Mouse (Mus musculus) midbrain, embryonic 14.5 days (tissue): ENCODE results near the gene Bpifa6. TPM values are rescaled to one million over a fixed set of nuclear protein-coding genes. Genes with fewer than 3 reads are reported as not detected.

Experiments used
- ATAC-seq: fragments of 200-750 bp; cut with Nextera tagmentation; 2 replicates; pipeline ENCODE4 v1.8.0; 2017; ENCODE audit warnings: moderate number of reproducible peaks, moderate library complexity; ENCODE audit not compliant: low FRiP score, low TSS enrichment
- DNase-seq: peaks from one replicate; pipeline ENCODE4 v3.0.0-alpha.2; 2015
- H3K27ac ChIP-seq: fragments of 300-500 bp; sonication (generic); replicated peaks from 2 replicates; pipeline ENCODE4 v1.5.1; 2014; ENCODE audit warnings: mild to moderate bottlenecking, low read depth, low read length, moderate library complexity
- H3K27me3 ChIP-seq: fragments of 300-500 bp; sonication (generic); 2 replicates; pipeline ENCODE4 v1.6.1; 2014; ENCODE audit warnings: low read length, control low read depth, mixed read lengths; ENCODE audit not compliant: control insufficient read depth, insufficient read depth
- H3K36me3 ChIP-seq: fragments of 300-500 bp; sonication (generic); 2 replicates; pipeline ENCODE4 v1.6.1; 2014; ENCODE audit warnings: low read length, control low read depth; ENCODE audit not compliant: control insufficient read depth, insufficient read depth
- H3K4me1 ChIP-seq: fragments of 300-500 bp; sonication (generic); 2 replicates; pipeline ENCODE4 v1.6.1; 2014; ENCODE audit warnings: mild to moderate bottlenecking, antibody characterized with exemption, low read length, control low read depth; ENCODE audit not compliant: control insufficient read depth, insufficient read depth
- H3K4me2 ChIP-seq: fragments of 300-500 bp; sonication (generic); 2 replicates; pipeline ENCODE4 v1.6.1; 2014; ENCODE audit warnings: mild to moderate bottlenecking, low read length, moderate library complexity
- H3K4me3 ChIP-seq: fragments of 300-500 bp; sonication (generic); replicated peaks from 2 replicates; pipeline ENCODE4 v1.5.1; 2014; ENCODE audit warnings: low read depth, low read length
- H3K9ac ChIP-seq: fragments of 300-500 bp; sonication (generic); replicated peaks from 2 replicates; pipeline ENCODE4 v1.6.1; 2014; ENCODE audit warnings: mild to moderate bottlenecking, low read length, moderate library complexity
- H3K9me3 ChIP-seq: fragments of 300-500 bp; sonication (generic); 2 replicates; pipeline ENCODE4 v1.6.1; 2016; ENCODE audit warnings: low read length, control low read depth, mixed read lengths; ENCODE audit not compliant: control insufficient read depth
- WGBS: fragments of 180-500 bp; shearing (Covaris S2); extraction: QIAGEN DNeasy Blood & Tissue Kit; methylation state at CpG from one replicate; pipeline ENCODE4 v1.1.7; 2014; 5-methylcytosine and 5-hydroxymethylcytosine counted together
- polyA plus RNA-seq: library from polyadenylated mRNA; unstranded; fragments of >200 nt; fragmentation: Nextera tagmentation; extraction: Ambion mirVana; gene quantifications from 2 replicates; pipeline ENCODE4 v1.2.1, GENCODE M21; 2014

Bpifa6 gene
- not detected in 2 replicates for polyA plus RNA-seq

DNA sequence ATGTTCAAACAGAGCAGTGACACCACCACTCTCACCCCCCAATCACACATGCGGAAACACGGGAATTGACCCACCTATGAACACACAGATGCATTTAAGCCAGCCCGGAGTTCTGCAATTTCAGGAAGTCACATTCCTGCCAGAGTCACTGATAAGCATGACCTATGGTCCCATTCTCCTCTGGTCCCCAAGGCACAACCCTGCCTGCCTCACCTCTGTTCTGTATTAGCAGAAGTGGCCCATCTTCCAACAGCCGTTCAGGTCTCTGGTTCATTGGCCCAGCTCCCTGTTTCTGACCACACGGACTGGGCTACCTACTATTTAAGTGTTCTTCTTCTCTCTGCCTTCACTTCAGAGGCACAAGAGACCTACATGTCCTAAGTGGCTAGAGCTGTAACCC lies at the start of gene Bpifa6:
Bpifa6 (plus strand) TSS at position 364 of the 400 bp plus-strand sequence.
- no peak within 1 kb of the TSS for H3K4me3 ChIP-seq
- WGBS, result 93% methylated on average over 5 of the region's 5 CpGs

DNA sequence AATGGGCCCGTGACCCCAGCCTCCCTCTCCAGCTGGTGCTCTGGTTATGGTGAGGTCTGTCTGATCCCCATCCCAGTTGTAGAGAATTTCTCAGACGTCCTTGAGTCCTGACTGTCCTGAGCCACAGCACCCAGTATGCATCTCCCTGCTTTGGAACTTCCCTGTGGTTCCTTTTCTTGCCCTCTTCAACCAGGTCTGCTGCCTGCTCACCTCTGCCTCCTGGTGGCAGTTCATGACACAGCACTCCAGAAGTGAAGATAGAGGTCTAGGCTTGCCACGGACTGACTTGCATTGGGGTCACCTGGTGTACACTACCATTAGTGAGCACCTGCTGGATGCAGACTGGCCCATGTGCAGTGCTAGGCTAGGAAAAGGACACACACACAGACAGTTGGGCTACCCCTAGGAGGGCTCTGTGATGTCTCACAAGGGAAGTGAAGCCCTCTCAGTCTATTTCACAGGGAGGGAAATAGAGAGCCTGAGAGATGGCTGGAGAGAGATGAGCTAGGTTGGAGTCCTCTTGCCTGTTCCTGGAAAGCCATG lies 44.8 kb upstream of the Bpifa6 start:
- H3K36me3 ChIP-seq, result no peaks in the 10 kb centered on the region
- no peak overlapping the region for H3K4me3 ChIP-seq
- H3K4me1 ChIP-seq, result peaks cover 4% of the 10 kb centered on the region; the same call in 1 of the 2 replicates
- 43% methylated on average over 3 of the region's 3 CpGs for WGBS
- H3K9ac ChIP-seq, result no peak overlapping the region
- no peaks in the 10 kb centered on the region for H3K9me3 ChIP-seq
- no peaks in the 10 kb centered on the region for H3K27me3 ChIP-seq
- H3K27ac ChIP-seq, result no peak overlapping the region
- ATAC-seq (no peak), DNase-seq (peak; percentile 60)
- H3K4me2 ChIP-seq, result no peak overlapping the region

More for the DNA sequence above, at the start of gene Bpifa6:
- no peak for ATAC-seq
- Histone ChIP-seq H3K36me3 (no peaks in the 10 kb centered on the region), H3K9ac (no peak within 1 kb of the TSS), H3K4me1 (no peaks in the 10 kb centered on the region), H3K27me3 (no peaks in the 10 kb centered on the region), H3K4me2 (no peak within 1 kb of the TSS), H3K27ac (no peak within 1 kb of the TSS), H3K9me3 (no peaks in the 10 kb centered on the region)
- DNase-seq, result no peak

DNA sequence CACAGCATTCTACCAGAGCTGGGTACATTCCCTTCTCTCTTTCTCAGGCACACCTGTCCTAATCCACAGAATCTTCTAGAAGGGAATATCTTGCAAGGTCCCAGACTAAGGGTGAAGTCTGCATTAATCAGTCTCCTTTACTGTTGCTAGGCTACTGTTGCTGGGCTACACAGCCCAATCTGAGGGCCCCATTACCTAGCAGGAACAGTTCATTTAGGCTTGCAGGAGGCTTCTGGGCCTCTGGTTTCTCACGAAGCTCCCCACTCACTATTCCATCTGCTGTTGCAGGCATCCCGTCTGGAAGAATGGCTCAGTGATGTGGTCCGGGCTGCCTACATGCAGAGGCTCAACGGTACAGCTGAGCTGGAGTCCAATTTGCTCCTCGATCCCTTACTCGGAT lies 43.6 kb upstream of the Bpifa6 start:
- no peak overlapping the region for H3K9ac ChIP-seq
- WGBS, result 55% methylated on average over 6 of the region's 6 CpGs
- no peaks in the 10 kb centered on the region for H3K27me3 ChIP-seq
- no peaks in the 10 kb centered on the region for H3K9me3 ChIP-seq
- H3K4me2 ChIP-seq, result no peak overlapping the region
- ATAC-seq (no peak), DNase-seq (peak; percentile 45)
- H3K27ac ChIP-seq, result no peak overlapping the region
- no peaks in the 10 kb centered on the region for H3K36me3 ChIP-seq
- H3K4me3 ChIP-seq, result no peak overlapping the region
- H3K4me1 ChIP-seq, result peaks cover 4% of the 10 kb centered on the region; the same call in 1 of the 2 replicates

DNA sequence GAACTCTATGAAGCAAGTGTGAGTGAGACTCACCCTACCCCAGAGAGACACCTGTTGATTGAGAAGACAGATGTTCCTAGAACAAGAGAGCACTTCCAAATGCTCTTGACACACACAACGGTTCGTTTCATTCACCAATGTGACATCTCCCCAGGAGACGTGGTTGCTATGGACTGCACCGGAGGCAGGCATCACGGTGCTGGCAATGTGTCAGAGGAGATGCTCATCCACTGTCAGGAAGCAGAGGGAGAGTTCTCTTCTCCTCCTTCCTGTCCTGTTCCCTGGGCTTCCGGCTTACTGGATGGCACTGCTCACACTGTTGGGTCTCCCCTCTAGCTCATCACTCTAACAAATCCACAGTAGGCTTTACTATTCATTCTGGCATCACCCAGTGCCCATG lies 41.4 kb upstream of the Bpifa6 start:
- peaks cover 4% of the 10 kb centered on the region; the same call in 1 of the 2 replicates for H3K4me1 ChIP-seq
- no peak overlapping the region for H3K4me2 ChIP-seq
- H3K9me3 ChIP-seq, result no peaks in the 10 kb centered on the region
- DNase-seq, result no peak
- H3K9ac ChIP-seq, result no peak overlapping the region
- H3K27ac ChIP-seq, result no peak overlapping the region
- H3K4me3 ChIP-seq, result no peak overlapping the region
- H3K36me3 ChIP-seq, result no peaks in the 10 kb centered on the region
- 65% methylated on average over 6 of the region's 6 CpGs for WGBS
- no peak for ATAC-seq
- no peaks in the 10 kb centered on the region for H3K27me3 ChIP-seq

DNA sequence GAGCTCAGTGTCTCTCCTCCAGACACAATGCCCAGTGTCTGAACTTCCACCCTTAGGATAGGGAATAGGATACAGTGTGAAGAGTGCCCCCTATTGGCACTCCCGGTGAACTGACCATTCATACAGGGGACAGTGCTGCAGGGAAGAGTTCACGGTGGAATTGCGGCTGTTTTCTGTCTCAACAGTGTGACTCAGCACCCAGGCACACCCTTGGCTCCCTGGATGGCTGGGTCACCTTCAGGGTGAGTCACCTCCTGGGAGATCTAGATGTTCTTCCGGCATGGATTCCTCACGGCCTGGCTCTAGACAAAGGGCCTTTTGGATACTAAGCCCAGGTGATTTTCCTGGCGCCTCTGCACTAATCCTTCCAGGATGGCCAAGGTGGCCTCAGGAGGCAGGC lies 39.4 kb upstream of the Bpifa6 start:
- Histone ChIP-seq H3K9me3 (no peaks in the 10 kb centered on the region), H3K4me1 (peaks cover 4% of the 10 kb centered on the region; the same call in 1 of the 2 replicates), H3K4me2 (no peak overlapping the region), H3K36me3 (no peaks in the 10 kb centered on the region), H3K4me3 (no peak overlapping the region), H3K27me3 (no peaks in the 10 kb centered on the region), H3K27ac (no peak overlapping the region), H3K9ac (no peak overlapping the region)
- ATAC-seq (no peak), DNase-seq (no peak)
- 91% methylated on average over 6 of the region's 6 CpGs for WGBS

DNA sequence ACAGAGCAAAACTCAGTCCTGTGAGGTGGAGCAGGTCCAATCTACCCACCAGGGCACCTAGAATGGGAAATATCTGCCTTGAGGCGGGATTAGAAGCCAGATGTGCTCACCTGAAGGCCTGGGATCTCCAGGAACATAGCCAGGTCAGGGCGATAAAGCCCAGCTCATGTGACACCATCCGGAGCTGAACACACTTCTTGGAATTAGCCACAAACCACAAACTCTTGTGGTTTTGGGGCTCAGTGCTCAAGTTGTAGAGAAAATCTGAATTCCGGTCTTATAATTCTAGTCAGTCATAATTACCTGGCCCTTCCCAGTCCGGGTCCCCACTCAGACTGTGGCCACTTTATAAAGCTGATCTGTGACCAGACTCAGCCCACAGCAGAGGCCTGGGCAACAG lies 36.9 kb upstream of the Bpifa6 start, which contains the start of gene Bpifb4:
Bpifb4 (plus strand) TSS at position 370 of the 400 bp plus-strand sequence.
- Histone ChIP-seq H3K9ac (no peak within 1 kb of the TSS), H3K27ac (no peak within 1 kb of the TSS), H3K27me3 (no peaks in the 10 kb centered on the region), H3K4me1 (no peaks in the 10 kb centered on the region), H3K36me3 (no peaks in the 10 kb centered on the region), H3K9me3 (no peaks in the 10 kb centered on the region), H3K4me3 (no peak within 1 kb of the TSS), H3K4me2 (no peak within 1 kb of the TSS)
- ATAC-seq (no peak), DNase-seq (no peak)
- 86% methylated on average over 5 of the region's 5 CpGs for WGBS

DNA sequence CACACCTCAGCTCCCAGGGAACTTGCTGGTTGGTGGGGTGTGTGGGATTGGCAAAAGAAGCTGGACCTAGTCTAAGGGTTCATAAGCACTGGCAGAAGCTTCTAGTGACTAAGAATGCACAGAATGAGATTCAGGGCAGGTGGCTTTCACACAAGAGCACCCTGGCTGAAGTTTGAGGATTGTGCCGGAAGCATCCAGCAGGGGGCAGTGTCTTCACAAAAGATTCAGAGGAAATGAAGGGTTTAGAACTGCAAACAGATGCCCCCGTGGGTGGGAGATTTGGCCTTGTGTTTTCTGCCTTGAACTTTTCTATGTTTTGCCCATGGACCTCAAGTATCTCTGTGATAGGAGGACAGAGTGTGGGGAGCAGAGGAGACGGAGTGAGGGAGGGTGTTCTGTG lies 31.2 kb upstream of the Bpifa6 start:
- Histone ChIP-seq H3K27me3 (no peaks in the 10 kb centered on the region), H3K9me3 (no peaks in the 10 kb centered on the region), H3K4me1 (no peaks in the 10 kb centered on the region), H3K27ac (no peak overlapping the region), H3K4me3 (no peak overlapping the region), H3K9ac (no peak overlapping the region), H3K4me2 (no peak overlapping the region), H3K36me3 (no peaks in the 10 kb centered on the region)
- no peak for ATAC-seq
- peak; percentile 69 for DNase-seq
- whole genome bisulfite sequencing, result 44% methylated on average over 3 of the region's 3 CpGs

DNA sequence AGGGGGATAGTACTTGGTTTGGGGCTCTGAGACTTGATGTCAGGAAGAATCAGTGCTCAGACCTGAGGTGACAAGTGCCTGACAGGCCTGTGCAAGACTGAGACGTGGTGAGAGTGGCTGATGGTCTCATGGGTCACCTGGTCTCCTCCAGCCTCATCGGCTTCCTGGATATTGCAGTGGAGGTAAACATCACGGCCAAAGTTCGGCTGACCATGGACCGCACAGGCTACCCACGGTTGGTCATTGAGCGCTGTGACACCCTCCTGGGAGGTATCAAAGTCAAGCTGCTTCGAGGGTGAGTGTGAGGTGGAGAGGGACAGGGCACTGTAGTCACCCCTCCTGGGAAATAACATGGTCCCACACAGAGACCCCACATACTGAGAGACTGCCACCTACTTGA lies 30.2 kb upstream of the Bpifa6 start:
- no peaks in the 10 kb centered on the region for H3K27me3 ChIP-seq
- H3K4me2 ChIP-seq, result no peak overlapping the region
- H3K9me3 ChIP-seq, result no peaks in the 10 kb centered on the region
- H3K27ac ChIP-seq, result no peak overlapping the region
- no peak overlapping the region for H3K9ac ChIP-seq
- H3K4me1 ChIP-seq, result no peaks in the 10 kb centered on the region
- 91% methylated on average over 8 of the region's 8 CpGs for WGBS
- ATAC-seq (no peak), DNase-seq (no peak)
- H3K4me3 ChIP-seq, result no peak overlapping the region
- H3K36me3 ChIP-seq, result no peaks in the 10 kb centered on the region

DNA sequence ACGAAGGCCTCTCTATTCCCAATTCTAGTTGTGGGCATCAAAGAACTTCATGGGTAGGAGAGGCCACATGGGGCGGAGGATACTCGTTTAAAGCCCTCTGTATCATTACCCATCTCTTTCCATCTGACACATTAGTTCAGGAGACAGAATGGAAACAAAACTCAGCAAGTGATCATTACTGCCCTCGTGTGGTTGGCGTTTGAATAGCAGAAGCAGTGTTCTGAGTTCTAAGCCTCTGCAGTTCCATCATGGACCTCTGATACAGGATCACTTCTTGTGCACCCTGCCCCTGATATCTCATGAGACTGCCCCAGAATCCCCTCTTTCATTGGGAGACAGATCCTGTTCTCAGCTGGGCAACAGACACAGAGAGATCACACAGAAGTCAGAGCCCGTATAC lies 21.8 kb upstream of the Bpifa6 start:
- WGBS, result 26% methylated on average over 6 of the region's 6 CpGs
- ATAC-seq, result no peak
- no peak overlapping the region for H3K4me3 ChIP-seq

More for the DNA sequence above, 21.8 kb upstream of the Bpifa6 start:
- Histone ChIP-seq H3K36me3 (no peaks in the 10 kb centered on the region), H3K9ac (no peak overlapping the region), H3K4me2 (no peak overlapping the region), H3K4me1 (no peaks in the 10 kb centered on the region), H3K27ac (no peak overlapping the region), H3K27me3 (no peaks in the 10 kb centered on the region), H3K9me3 (no peaks in the 10 kb centered on the region)
- peak; percentile 84 for DNase-seq
